In genomic region chr10:88380002-88380401, GRCm38 (mm10) we compare ENCODE assay signal across 8 mouse cellular contexts. TPM values are rescaled to one million over a fixed set of nuclear protein-coding genes. Genes with fewer than 3 reads are reported as not detected.
DNase-seq lines count a peak whose midpoint lies in the region; ATAC-seq and TF ChIP-seq lines count a peak whose summit lies in the region.

No protein-coding gene starts in this region.

- H3K27me3 ChIP-seq in embryonic facial prominence, embryonic 11.5 days (ENCODE audit: control insufficient read depth, insufficient read depth, low read length): no peaks in the 10 kb centered on the region
- no peaks in the 10 kb centered on the region for H3K27me3 ChIP-seq in heart, postnatal 0 days (ENCODE audit: control insufficient read depth, insufficient read depth, low read length)
- no peaks in the 10 kb centered on the region for H3K27me3 ChIP-seq in stomach, embryonic 14.5 days (ENCODE audit: control insufficient read depth, insufficient read depth, low read length)

- DNase-seq in frontal cortex, postnatal 36 days (ENCODE audit: low spot score in 2 of 2): peak; percentile 33 to 40
- no peak for DNase-seq in frontal cortex, postnatal 25 days (ENCODE audit: low spot score in 2 of 2)
- peak; percentile 48 for DNase-seq in MN1 (ENCODE audit: low spot score)
- peak; percentile 29 for DNase-seq in embryonic facial prominence, embryonic 11.5 days (ENCODE audit: low spot score)
- peak; percentile 77 for DNase-seq in heart, postnatal 0 days (ENCODE audit: low spot score)
- DNase-seq in kidney, postnatal 25 days: peak; percentile 51 to 79
- DNase-seq in lung, postnatal 25 days (ENCODE audit: low spot score): peak; percentile 85

- TF ChIP-seq EP300 in heart, postnatal 0 days (IDR thresholded peaks at IDR 0.05; ENCODE audit: low read depth): 0 out of 2 replicates have a peak, but pooled peaks have one; percentile 44

- H3K4me1 ChIP-seq in embryonic facial prominence, embryonic 11.5 days (ENCODE audit: control insufficient read depth, insufficient read depth, low read length): no peaks in the 10 kb centered on the region
- peaks cover 28% of the 10 kb centered on the region for H3K4me1 ChIP-seq in heart, postnatal 0 days (ENCODE audit: control insufficient read depth, insufficient read depth)
- H3K4me1 ChIP-seq in stomach, embryonic 14.5 days (ENCODE audit: control insufficient read depth, insufficient read depth, low read length): peaks cover 8% of the 10 kb centered on the region; the same call in 1 of the 2 replicates

- no peak overlapping the region for H3K27ac ChIP-seq in embryonic facial prominence, embryonic 11.5 days (replicated peaks; ENCODE audit: low read depth, low read length)
- H3K27ac ChIP-seq in heart, postnatal 0 days (ENCODE audit: low read depth): peak overlapping the region; percentile 77
- H3K27ac ChIP-seq in stomach, embryonic 14.5 days (ENCODE audit: low read length): no peak overlapping the region

- WGBS in embryonic facial prominence, embryonic 11.5 days: 3% methylated on average over 11 of the region's 11 CpGs
- WGBS in heart, postnatal 0 days: 3% methylated on average over 11 of the region's 11 CpGs
- 3% methylated on average over 11 of the region's 11 CpGs for WGBS in stomach, embryonic 14.5 days

- H3K9me3 ChIP-seq in embryonic facial prominence, embryonic 11.5 days (replicated peaks; ENCODE audit: control insufficient read depth, low read length): no peaks in the 10 kb centered on the region
- H3K9me3 ChIP-seq in heart, postnatal 0 days (replicated peaks; ENCODE audit: control insufficient read depth, low read length): no peaks in the 10 kb centered on the region
- no peaks in the 10 kb centered on the region for H3K9me3 ChIP-seq in stomach, embryonic 14.5 days (ENCODE audit: control insufficient read depth, low read depth, low read length)

- 0 out of 2 replicates have a peak, but pooled peaks have one; percentile 19 for ATAC-seq in embryonic facial prominence, embryonic 11.5 days (replicated peaks; ENCODE audit: insufficient number of reproducible peaks, low FRiP score, low TSS enrichment, low read depth)
- peak; percentile 78 for ATAC-seq in heart, postnatal 0 days (ENCODE audit: insufficient read depth, low read depth)
- ATAC-seq in stomach, embryonic 14.5 days (ENCODE audit: insufficient number of reproducible peaks, insufficient read depth, low FRiP score, low read depth): 0 out of 2 replicates have a peak, but pooled peaks have one; percentile 46

- peak overlapping the region; percentile 75 for H3K4me3 ChIP-seq in embryonic facial prominence, embryonic 11.5 days (ENCODE audit: low read depth, low read length)
- H3K4me3 ChIP-seq in heart, postnatal 0 days (ENCODE audit: low read depth, low read length): peak overlapping the region; percentile 75
- peak overlapping the region; percentile 73 for H3K4me3 ChIP-seq in stomach, embryonic 14.5 days (ENCODE audit: low read depth, low read length)

- peak overlapping the region; percentile 75 for H3K9ac ChIP-seq in embryonic facial prominence, embryonic 11.5 days (replicated peaks; ENCODE audit: low read length)
- peak overlapping the region; percentile 69 for H3K9ac ChIP-seq in heart, postnatal 0 days (replicated peaks; ENCODE audit: low read depth, low read length)
- peak overlapping the region; percentile 32 for H3K9ac ChIP-seq in stomach, embryonic 14.5 days (replicated peaks; ENCODE audit: low read depth, low read length)

- peak overlapping the region; percentile 96 for H3K4me2 ChIP-seq in embryonic facial prominence, embryonic 11.5 days (ENCODE audit: low read depth, low read length)
- peak overlapping the region; percentile 90 for H3K4me2 ChIP-seq in heart, postnatal 0 days (ENCODE audit: low read depth, low read length)
- H3K4me2 ChIP-seq in stomach, embryonic 14.5 days (replicated peaks; ENCODE audit: low read depth, low read length): peak overlapping the region; percentile 82

- TF ChIP-seq CTCF in heart, postnatal 0 days (IDR thresholded peaks at IDR 0.05; ENCODE audit: low read depth): no peak

- no peaks in the 10 kb centered on the region for H3K36me3 ChIP-seq in embryonic facial prominence, embryonic 11.5 days (replicated peaks; ENCODE audit: control insufficient read depth, insufficient read depth, low read depth, low read length)
- no peaks in the 10 kb centered on the region for H3K36me3 ChIP-seq in heart, postnatal 0 days (replicated peaks; ENCODE audit: control insufficient read depth, insufficient read depth, low read length)
- H3K36me3 ChIP-seq in stomach, embryonic 14.5 days (ENCODE audit: control insufficient read depth, insufficient read depth, low read length): no peaks in the 10 kb centered on the region

RNA-seq across cellular contexts. Expression of gene Gnptab, which starts 1.1 kb away (rescaled TPM):
- 6.2 and 7.6 TPM in 2 replicates for polyA plus RNA-seq in embryonic facial prominence, embryonic 11.5 days (2014; fragmentation: Nextera tagmentation; extraction: Ambion mirVana)
- total RNA-seq in heart, postnatal 0 days (2014; rRNA removed; ENCODE audit: low replicate concordance): 15.8 and 18.8 TPM in 2 replicates
- polyA plus RNA-seq in heart, postnatal 0 days (2015; fragmentation: Nextera tagmentation; extraction: Ambion mirVana): 8.4 and 9.7 TPM in 2 replicates
- 10.7 and 11.1 TPM in 2 replicates for polyA plus RNA-seq in stomach, embryonic 14.5 days (2014; fragmentation: Nextera tagmentation; extraction: Ambion mirVana)

RNA-seq across cellular contexts. Expression of gene Dram1, which starts 1.1 kb away (rescaled TPM):
- 0.62 and 0.74 TPM in 2 replicates for polyA plus RNA-seq in embryonic facial prominence, embryonic 11.5 days (2014; fragmentation: Nextera tagmentation; extraction: Ambion mirVana)
- 1.5 and 2.2 TPM in 2 replicates for total RNA-seq in heart, postnatal 0 days (2014; rRNA removed; ENCODE audit: low replicate concordance)
- 1.2 and 1.8 TPM in 2 replicates for polyA plus RNA-seq in heart, postnatal 0 days (2015; fragmentation: Nextera tagmentation; extraction: Ambion mirVana)
- 2.7 and 3.3 TPM in 2 replicates for polyA plus RNA-seq in stomach, embryonic 14.5 days (2014; fragmentation: Nextera tagmentation; extraction: Ambion mirVana)

Comparison
In these comparisons a context has a peak if more than half of its experiments do, and no peak if none do; other contexts are left out.
1. DNase-seq: peak in frontal cortex, postnatal 36 days (2 of 2), MN1 (single experiment), embryonic facial prominence, embryonic 11.5 days (single experiment), heart, postnatal 0 days (single experiment), kidney, postnatal 25 days (2 of 2) and lung, postnatal 25 days (single experiment); none in frontal cortex, postnatal 25 days (0 of 2).
2. ATAC-seq: peak in every context shown above with its lines; median percentile 78 in heart, postnatal 0 days; 46 in stomach, embryonic 14.5 days; 19 in embryonic facial prominence, embryonic 11.5 days.
3. Peak in every context shown above with its lines, with median percentiles within 50 percentile points of each other: H3K4me2 ChIP-seq, H3K4me3 ChIP-seq and H3K9ac ChIP-seq.